8 mouse cellular contexts compared by ENCODE assay signal in the genomic region with DNA sequence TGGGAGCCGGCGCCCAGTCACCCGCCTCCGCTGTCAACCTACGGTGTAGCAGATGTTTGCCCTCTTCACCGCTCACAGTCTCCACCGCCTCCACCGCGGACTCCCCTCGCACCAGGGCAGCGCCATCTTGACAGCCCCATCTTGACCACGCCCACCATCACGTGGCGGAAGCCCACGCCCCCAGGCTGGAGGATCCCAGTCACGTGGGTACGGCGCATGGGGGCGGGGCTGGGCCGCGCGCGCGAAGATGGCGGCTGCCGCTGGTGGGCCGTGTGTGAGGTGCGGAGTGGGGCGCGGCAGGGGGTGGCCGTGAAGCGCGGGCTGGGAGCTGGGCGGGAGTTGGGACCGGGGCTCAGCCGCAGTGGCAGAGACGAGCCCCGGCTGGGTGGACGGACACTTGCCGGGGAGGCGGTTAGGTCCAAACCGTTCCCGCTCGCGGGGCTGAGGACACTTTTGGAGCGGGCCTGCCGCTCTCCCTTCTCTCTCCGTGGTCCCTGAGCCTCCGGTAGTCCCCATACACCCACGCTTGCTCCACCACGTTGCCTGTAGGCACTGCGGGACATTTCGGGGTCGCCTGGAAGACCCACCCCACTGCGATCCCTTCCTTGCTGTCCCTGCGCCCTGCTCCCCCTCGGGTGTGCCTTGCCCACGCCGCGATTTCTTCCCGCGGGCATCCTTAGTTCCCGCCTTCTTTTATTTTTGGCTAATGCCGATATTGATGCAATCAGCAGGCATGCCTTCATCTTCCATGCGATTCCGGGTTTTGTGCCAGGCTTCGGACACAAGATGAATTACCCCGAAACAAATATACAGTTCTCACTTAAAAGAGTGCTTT. TPM values are rescaled to one million over a fixed set of nuclear protein-coding genes. Genes with fewer than 3 reads are reported as not detected.
DNase-seq lines count a peak whose midpoint lies in the region; ATAC-seq and TF ChIP-seq lines count a peak whose summit lies in the region.

A gene (minus strand): TSS at position 143 of the 835 bp plus-strand sequence.
A gene (plus strand): TSS at position 206 of the 835 bp plus-strand sequence.

- TF ChIP-seq EP300 in liver, embryonic 14.5 days (IDR thresholded peaks at IDR 0.05; ENCODE audit: low read depth): no peak
- no peak for TF ChIP-seq EP300 in stomach, postnatal 0 days (optimal IDR thresholded peaks at IDR 0.05)

- WGBS in forebrain, embryonic 10.5 days: under 1% methylated on average over 68 of the region's 68 CpGs
- WGBS in heart, embryonic 15.5 days: under 1% methylated on average over 68 of the region's 68 CpGs
- WGBS in liver, embryonic 14.5 days (ENCODE audit: insufficient replicate concordance): under 1% methylated on average over 59 of the region's 68 CpGs
- under 1% methylated on average over 55 of the region's 68 CpGs for WGBS in neural tube, embryonic 11.5 days
- WGBS in stomach, postnatal 0 days: under 1% methylated on average over 66 of the region's 68 CpGs

- H3K27me3 ChIP-seq in forebrain, embryonic 10.5 days (ENCODE audit: poor library complexity, severe bottlenecking): no peaks in the 10 kb centered on the region
- no peaks in the 10 kb centered on the region for H3K27me3 ChIP-seq in heart, embryonic 15.5 days
- H3K27me3 ChIP-seq in liver, embryonic 14.5 days (ENCODE audit: control insufficient read depth, insufficient read depth, low read length): no peaks in the 10 kb centered on the region
- no peaks in the 10 kb centered on the region for H3K27me3 ChIP-seq in neural tube, embryonic 11.5 days (ENCODE audit: control insufficient read depth, insufficient read depth, low read length)
- H3K27me3 ChIP-seq in stomach, postnatal 0 days (ENCODE audit: control insufficient read depth, insufficient read depth, low read length): no peaks in the 10 kb centered on the region

- no peaks in the 10 kb centered on the region for H3K9me3 ChIP-seq in forebrain, embryonic 10.5 days
- no peaks in the 10 kb centered on the region for H3K9me3 ChIP-seq in heart, embryonic 15.5 days (replicated peaks)
- H3K9me3 ChIP-seq in liver, embryonic 14.5 days (ENCODE audit: control insufficient read depth, low read length): no peaks in the 10 kb centered on the region
- no peaks in the 10 kb centered on the region for H3K9me3 ChIP-seq in neural tube, embryonic 11.5 days (ENCODE audit: control insufficient read depth, low read length)
- no peaks in the 10 kb centered on the region for H3K9me3 ChIP-seq in stomach, postnatal 0 days (ENCODE audit: control insufficient read depth, low read length)

- H3K27ac ChIP-seq in forebrain, embryonic 10.5 days: peak within 1 kb of the TSS; percentile 94
- H3K27ac ChIP-seq in heart, embryonic 15.5 days: peak within 1 kb of the TSS; percentile 76
- peak within 1 kb of the TSS; percentile 60 for H3K27ac ChIP-seq in liver, embryonic 14.5 days
- H3K27ac ChIP-seq in neural tube, embryonic 11.5 days (ENCODE audit: low read depth, low read length): no peak within 1 kb of the TSS
- H3K27ac ChIP-seq in stomach, postnatal 0 days (replicated peaks): peak within 1 kb of the TSS; percentile 83

- H3K4me2 ChIP-seq in heart, embryonic 15.5 days: peak within 1 kb of the TSS; percentile 85
- H3K4me2 ChIP-seq in liver, embryonic 14.5 days (ENCODE audit: low read depth): peak within 1 kb of the TSS; percentile 69
- H3K4me2 ChIP-seq in neural tube, embryonic 11.5 days (ENCODE audit: low read depth): peak within 1 kb of the TSS; percentile 74
- H3K4me2 ChIP-seq in stomach, postnatal 0 days (replicated peaks; ENCODE audit: low read depth): peak within 1 kb of the TSS; percentile 89

- DNase-seq in c-Kit-negative CD71-positive TER-119-positive erythroid progenitor cells, embryonic 14.5 days (ENCODE audit: low read depth, low spot score): peak; percentile 90
- peak; percentile 97 for DNase-seq in forebrain, embryonic 10.5 days (ENCODE audit: extremely low spot score, low spot score)
- DNase-seq in kidney, postnatal 25 days: peak; percentile 98 to 99
- peak; percentile 87 to 89 (median 89) for DNase-seq in liver, embryonic 14.5 days (ENCODE audit: low read depth in 3 of 3, low spot score in 3 of 3)
- peak; percentile 98 for DNase-seq in neural tube, embryonic 11.5 days (ENCODE audit: low spot score)
- DNase-seq in stomach, postnatal 0 days (ENCODE audit: low spot score): peak; percentile 97

- peaks cover 28% of the 10 kb centered on the region for H3K4me1 ChIP-seq in forebrain, embryonic 10.5 days
- peaks cover 19% of the 10 kb centered on the region for H3K4me1 ChIP-seq in heart, embryonic 15.5 days (replicated peaks)
- peaks cover 3 to 13% of the 10 kb centered on the region in 2 experiments for H3K4me1 ChIP-seq in liver, embryonic 14.5 days (replicated peaks; ENCODE audit: control insufficient read depth in 2 of 2, insufficient read depth in 2 of 2, low read length in 1 of 2)
- peaks cover 14% of the 10 kb centered on the region for H3K4me1 ChIP-seq in neural tube, embryonic 11.5 days (ENCODE audit: control insufficient read depth, insufficient read depth, low read length)
- peaks cover 5% of the 10 kb centered on the region; the same call in 1 of the 2 replicates for H3K4me1 ChIP-seq in stomach, postnatal 0 days (replicated peaks; ENCODE audit: control insufficient read depth, insufficient read depth)

- no peak for TF ChIP-seq CTCF in liver, embryonic 14.5 days (IDR thresholded peaks at IDR 0.05; ENCODE audit: low read depth)
- no peak for TF ChIP-seq CTCF in stomach, postnatal 0 days (IDR thresholded peaks at IDR 0.05; ENCODE audit: low read depth)

- H3K36me3 ChIP-seq in forebrain, embryonic 10.5 days (replicated peaks): peaks cover 39% of the 10 kb centered on the region
- H3K36me3 ChIP-seq in heart, embryonic 15.5 days: no peaks in the 10 kb centered on the region
- H3K36me3 ChIP-seq in liver, embryonic 14.5 days (replicated peaks; ENCODE audit: control insufficient read depth, insufficient read depth, low read depth): no peaks in the 10 kb centered on the region
- H3K36me3 ChIP-seq in neural tube, embryonic 11.5 days (ENCODE audit: control insufficient read depth, insufficient read depth, low read length): no peaks in the 10 kb centered on the region
- no peaks in the 10 kb centered on the region for H3K36me3 ChIP-seq in stomach, postnatal 0 days (ENCODE audit: control insufficient read depth, insufficient read depth, low read length)

- H3K9ac ChIP-seq in heart, embryonic 15.5 days: peak within 1 kb of the TSS; percentile 89
- peak within 1 kb of the TSS; percentile 95 for H3K9ac ChIP-seq in liver, embryonic 14.5 days (replicated peaks)
- H3K9ac ChIP-seq in neural tube, embryonic 11.5 days (ENCODE audit: low read length): peak within 1 kb of the TSS; percentile 68
- peak within 1 kb of the TSS; percentile 87 for H3K9ac ChIP-seq in stomach, postnatal 0 days (ENCODE audit: low read length)

- ATAC-seq in CD4-positive, CD25-positive, alpha-beta regulatory T cell, adult 4 months: peak; percentile 96
- peak; percentile 96 for ATAC-seq in heart, embryonic 15.5 days (replicated peaks; ENCODE audit: insufficient number of reproducible peaks, insufficient read depth, low FRiP score, low read depth)
- peak; percentile 88 for ATAC-seq in liver, embryonic 14.5 days (ENCODE audit: insufficient read depth)
- peak; percentile 91 for ATAC-seq in neural tube, embryonic 11.5 days (ENCODE audit: insufficient read depth, low FRiP score, low TSS enrichment)
- ATAC-seq in stomach, postnatal 0 days (ENCODE audit: low FRiP score, low TSS enrichment): peak; percentile 93

- peak within 1 kb of the TSS; percentile 98 for H3K4me3 ChIP-seq in forebrain, embryonic 10.5 days
- peak within 1 kb of the TSS; percentile 91 for H3K4me3 ChIP-seq in heart, embryonic 15.5 days
- H3K4me3 ChIP-seq in liver, embryonic 14.5 days (ENCODE audit: insufficient read depth in 1 of 2, low read depth in 2 of 2, low read length in 2 of 2): peak within 1 kb of the TSS; percentile 75 to 98
- H3K4me3 ChIP-seq in neural tube, embryonic 11.5 days (ENCODE audit: low read depth, low read length): peak within 1 kb of the TSS; percentile 78
- peak within 1 kb of the TSS; percentile 85 for H3K4me3 ChIP-seq in stomach, postnatal 0 days (ENCODE audit: low read depth, low read length)

RNA-seq across cellular contexts. Expression of the first gene that starts in this region (rescaled TPM):
- 10 to 100 TPM; 11.3 to 12.8 TPM for polyA plus RNA-seq in CD4-positive, CD25-positive, alpha-beta regulatory T cell, adult 4 months (2017; shearing (Covaris generic))
- 26.0 and 26.5 TPM in 2 replicates for polyA plus RNA-seq in forebrain, embryonic 10.5 days (2016; fragmentation: Nextera tagmentation; extraction: Ambion mirVana)
- 26.9 and 32.0 TPM in 2 replicates for polyA plus RNA-seq in heart, embryonic 15.5 days (2015; fragmentation: Nextera tagmentation; extraction: Ambion mirVana)
- 4.6 and 5.1 TPM in 2 replicates for polyA plus RNA-seq in liver, embryonic 14.5 days (2012; rRNA removed)
- polyA plus RNA-seq in liver, embryonic 14.5 days (2014; fragmentation: Nextera tagmentation; extraction: Ambion mirVana): 10.9 and 11.4 TPM in 2 replicates
- 23.9 and 27.9 TPM in 2 replicates for polyA plus RNA-seq in neural tube, embryonic 11.5 days (2014; fragmentation: Nextera tagmentation; extraction: Ambion mirVana)
- 21.1 and 21.9 TPM in 2 replicates for polyA plus RNA-seq in stomach, postnatal 0 days (2015; fragmentation: Nextera tagmentation; extraction: Ambion mirVana)

RNA-seq across cellular contexts. Expression of the second gene that starts in this region (rescaled TPM):
- 10 to 100 TPM; 23.3 to 44.4 TPM for polyA plus RNA-seq in CD4-positive, CD25-positive, alpha-beta regulatory T cell, adult 4 months (2017; shearing (Covaris generic))
- 65.2 and 72.8 TPM in 2 replicates for polyA plus RNA-seq in forebrain, embryonic 10.5 days (2016; fragmentation: Nextera tagmentation; extraction: Ambion mirVana)
- 15.8 and 23.4 TPM in 2 replicates for polyA plus RNA-seq in heart, embryonic 15.5 days (2015; fragmentation: Nextera tagmentation; extraction: Ambion mirVana)
- polyA plus RNA-seq in liver, embryonic 14.5 days (2012; rRNA removed): 15.7 and 16.1 TPM in 2 replicates
- 19.1 and 20.8 TPM in 2 replicates for polyA plus RNA-seq in liver, embryonic 14.5 days (2014; fragmentation: Nextera tagmentation; extraction: Ambion mirVana)
- 57.3 and 60.0 TPM in 2 replicates for polyA plus RNA-seq in neural tube, embryonic 11.5 days (2014; fragmentation: Nextera tagmentation; extraction: Ambion mirVana)
- 8.5 and 9.9 TPM in 2 replicates for polyA plus RNA-seq in stomach, postnatal 0 days (2015; fragmentation: Nextera tagmentation; extraction: Ambion mirVana)
